Mouse (Mus musculus): ENCODE data around the gene Clec16a. TPM values are rescaled to one million over a fixed set of nuclear protein-coding genes. Genes with fewer than 3 reads are reported as not detected.

Gene Clec16a
- polyA plus RNA-seq, 1 experiment from 2014 or later: 27.2 TPM

- no peak overlapping the region for H3K4me3 ChIP-seq
- H3K27me3 ChIP-seq (ENCODE audit: low read depth, poor library complexity, severe bottlenecking): no peaks in the 10 kb centered on the region
- H3K9me3 ChIP-seq (replicated peaks): no peaks in the 10 kb centered on the region
- no peak overlapping the region for H3K27ac ChIP-seq (replicated peaks)
- H3K36me3 ChIP-seq: no peaks in the 10 kb centered on the region
- H3K4me1 ChIP-seq: peaks cover 22% of the 10 kb centered on the region
- 85% methylated on average over 4 of the region's 4 CpGs for WGBS
- DNase-seq (ENCODE audit: low spot score): no peak
Measured at GRCm38 (mm10) chr16:10703932-10704331, 158.8 kb downstream of the Clec16a start.

GRCm38 (mm10) chr16:10705396-10705795, 160.3 kb downstream of the Clec16a start:
- Histone ChIP-seq H3K4me3 (no peak overlapping the region), H3K27ac (replicated peaks) (no peak overlapping the region), H3K27me3 (ENCODE audit: low read depth, poor library complexity, severe bottlenecking) (no peaks in the 10 kb centered on the region), H3K9me3 (replicated peaks) (no peaks in the 10 kb centered on the region), H3K36me3 (no peaks in the 10 kb centered on the region), H3K4me1 (peaks cover 13% of the 10 kb centered on the region)
- no peak for DNase-seq (ENCODE audit: low spot score)
- 84% methylated on average over 1 of the region's 1 CpGs for WGBS

GRCm38 (mm10) chr16:10711524-10711923, 166.4 kb downstream of the Clec16a start:
- no peaks in the 10 kb centered on the region for H3K27me3 ChIP-seq (ENCODE audit: low read depth, poor library complexity, severe bottlenecking)
- DNase-seq (ENCODE audit: low spot score): no peak
- H3K4me1 ChIP-seq: peaks cover 11% of the 10 kb centered on the region
- WGBS: 74% methylated on average over 1 of the region's 1 CpGs
- H3K9me3 ChIP-seq (replicated peaks): no peaks in the 10 kb centered on the region
- no peak overlapping the region for H3K4me3 ChIP-seq
- H3K36me3 ChIP-seq: no peaks in the 10 kb centered on the region
- H3K27ac ChIP-seq (replicated peaks): no peak overlapping the region

GRCm38 (mm10) chr16:10713041-10713440, 167.9 kb downstream of the Clec16a start:
- no peaks in the 10 kb centered on the region for H3K36me3 ChIP-seq
- WGBS: 70% methylated on average over 2 of the region's 2 CpGs
- H3K9me3 ChIP-seq (replicated peaks): no peaks in the 10 kb centered on the region
- H3K4me1 ChIP-seq: peaks cover 11% of the 10 kb centered on the region
- DNase-seq (ENCODE audit: low spot score): no peak
- no peak overlapping the region for H3K4me3 ChIP-seq
- no peak overlapping the region for H3K27ac ChIP-seq (replicated peaks)
- no peaks in the 10 kb centered on the region for H3K27me3 ChIP-seq (ENCODE audit: low read depth, poor library complexity, severe bottlenecking)

- 69% methylated on average over 7 of the region's 7 CpGs for WGBS
- Histone ChIP-seq H3K4me3 (no peak overlapping the region), H3K27ac (replicated peaks) (peak overlapping the region; percentile 38), H3K9me3 (replicated peaks) (no peaks in the 10 kb centered on the region), H3K27me3 (ENCODE audit: low read depth, poor library complexity, severe bottlenecking) (no peaks in the 10 kb centered on the region), H3K36me3 (no peaks in the 10 kb centered on the region), H3K4me1 (peaks cover 11% of the 10 kb centered on the region)
- DNase-seq (ENCODE audit: low spot score): no peak
Measured at GRCm38 (mm10) chr16:10713441-10714239, 168.5 kb downstream of the Clec16a start.

- no peak overlapping the region for H3K27ac ChIP-seq (replicated peaks)
- no peak for DNase-seq (ENCODE audit: low spot score)
- 83% methylated on average over 5 of the region's 5 CpGs for WGBS
- no peaks in the 10 kb centered on the region for H3K27me3 ChIP-seq (ENCODE audit: low read depth, poor library complexity, severe bottlenecking)
- no peaks in the 10 kb centered on the region for H3K9me3 ChIP-seq (replicated peaks)
- no peak overlapping the region for H3K4me3 ChIP-seq
- H3K36me3 ChIP-seq: no peaks in the 10 kb centered on the region
- peaks cover 11% of the 10 kb centered on the region for H3K4me1 ChIP-seq
Measured at GRCm38 (mm10) chr16:10715211-10715610, 170.1 kb downstream of the Clec16a start.

- no peaks in the 10 kb centered on the region for H3K36me3 ChIP-seq
- H3K9me3 ChIP-seq (replicated peaks): no peaks in the 10 kb centered on the region
- H3K4me1 ChIP-seq: peaks cover 11% of the 10 kb centered on the region
- H3K27me3 ChIP-seq (ENCODE audit: low read depth, poor library complexity, severe bottlenecking): no peaks in the 10 kb centered on the region
- DNase-seq (ENCODE audit: low spot score): no peak
- no peak overlapping the region for H3K27ac ChIP-seq (replicated peaks)
- 82% methylated on average over 2 of the region's 2 CpGs for WGBS
- H3K4me3 ChIP-seq: no peak overlapping the region
Measured at GRCm38 (mm10) chr16:10715632-10716031, 170.5 kb downstream of the Clec16a start.

GRCm38 (mm10) chr16:10716696-10717095, 171.6 kb downstream of the Clec16a start:
- Histone ChIP-seq H3K27ac (replicated peaks) (no peak overlapping the region), H3K4me1 (peaks cover 11% of the 10 kb centered on the region), H3K4me3 (no peak overlapping the region), H3K36me3 (no peaks in the 10 kb centered on the region), H3K9me3 (replicated peaks) (no peaks in the 10 kb centered on the region), H3K27me3 (ENCODE audit: low read depth, poor library complexity, severe bottlenecking) (no peaks in the 10 kb centered on the region)
- DNase-seq (ENCODE audit: low spot score): no peak
- 92% methylated on average over 2 of the region's 2 CpGs for WGBS

- no peaks in the 10 kb centered on the region for H3K27me3 ChIP-seq (ENCODE audit: low read depth, poor library complexity, severe bottlenecking)
- H3K27ac ChIP-seq (replicated peaks): peak overlapping the region; percentile 29; the same call in 1 of the 2 replicates
- 79% methylated on average over 6 of the region's 6 CpGs for WGBS
- peaks cover 2% of the 10 kb centered on the region; the same call in 1 of the 2 replicates for H3K4me1 ChIP-seq
- H3K36me3 ChIP-seq: no peaks in the 10 kb centered on the region
- H3K4me3 ChIP-seq: no peak overlapping the region
- no peak for DNase-seq (ENCODE audit: low spot score)
- no peaks in the 10 kb centered on the region for H3K9me3 ChIP-seq (replicated peaks)
Measured at GRCm38 (mm10) chr16:10719971-10720370, 174.8 kb downstream of the Clec16a start.

- peaks cover 4% of the 10 kb centered on the region; the same call in 1 of the 2 replicates for H3K4me1 ChIP-seq
- 76% methylated on average over 1 of the region's 1 CpGs for WGBS
- no peak for DNase-seq (ENCODE audit: low spot score)
- H3K9me3 ChIP-seq (replicated peaks): no peaks in the 10 kb centered on the region
- no peaks in the 10 kb centered on the region for H3K36me3 ChIP-seq
- no peak overlapping the region for H3K4me3 ChIP-seq
- no peak overlapping the region for H3K27ac ChIP-seq (replicated peaks)
- no peaks in the 10 kb centered on the region for H3K27me3 ChIP-seq (ENCODE audit: low read depth, poor library complexity, severe bottlenecking)
Measured at GRCm38 (mm10) chr16:10722882-10723544, 177.9 kb downstream of the Clec16a start.

GRCm38 (mm10) chr16:10723816-10724647, 178.9 kb downstream of the Clec16a start:
- Histone ChIP-seq H3K4me3 (no peak overlapping the region), H3K36me3 (no peaks in the 10 kb centered on the region), H3K9me3 (replicated peaks) (no peaks in the 10 kb centered on the region), H3K27ac (replicated peaks) (no peak overlapping the region), H3K4me1 (peaks cover 11% of the 10 kb centered on the region; the same call in 1 of the 2 replicates), H3K27me3 (ENCODE audit: low read depth, poor library complexity, severe bottlenecking) (no peaks in the 10 kb centered on the region)
- no peak for DNase-seq (ENCODE audit: low spot score)
- WGBS: 87% methylated on average over 5 of the region's 5 CpGs

GRCm38 (mm10) chr16:10725156-10725555, 180.0 kb downstream of the Clec16a start:
- H3K4me3 ChIP-seq: no peak overlapping the region
- 62% methylated on average over 2 of the region's 2 CpGs for WGBS
- no peak overlapping the region for H3K27ac ChIP-seq (replicated peaks)
- H3K9me3 ChIP-seq (replicated peaks): no peaks in the 10 kb centered on the region
- H3K4me1 ChIP-seq: peaks cover 11% of the 10 kb centered on the region; the same call in 1 of the 2 replicates
- DNase-seq (ENCODE audit: low spot score): no peak
- H3K36me3 ChIP-seq: no peaks in the 10 kb centered on the region
- no peaks in the 10 kb centered on the region for H3K27me3 ChIP-seq (ENCODE audit: low read depth, poor library complexity, severe bottlenecking)

All from midbrain, embryonic 10.5 days (tissue).